Mouse (Mus musculus): ENCODE data around the gene Gphn. TPM values are rescaled to one million over a fixed set of nuclear protein-coding genes. Genes with fewer than 3 reads are reported as not detected.

The Gphn gene
- polyA plus RNA-seq, 1 experiment from 2014 or later: 58.4 TPM

DNA sequence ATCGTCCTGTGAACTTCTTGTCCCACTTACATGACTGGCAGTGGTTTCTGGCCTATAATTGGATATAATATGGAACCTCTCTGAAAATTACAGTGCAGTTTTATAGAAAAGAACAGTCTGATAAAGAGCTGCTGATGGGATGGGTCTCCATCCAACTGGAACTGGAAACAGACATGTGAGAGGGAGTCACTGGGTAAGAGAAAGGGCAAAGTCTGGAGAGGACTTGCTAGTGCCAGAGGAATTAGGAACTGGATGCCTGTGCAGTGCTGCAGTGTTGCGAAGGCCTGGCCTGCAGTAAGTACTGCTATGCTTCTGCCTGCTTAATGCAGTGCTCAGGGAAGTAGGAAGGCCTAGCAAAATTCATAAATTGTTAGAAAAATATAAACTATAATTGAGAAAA lies 467.1 kb downstream of the Gphn start:
- Histone ChIP-seq H3K4me1 (ENCODE audit: control insufficient read depth, insufficient read depth, low read length) (no peaks in the 10 kb centered on the region), H3K27me3 (ENCODE audit: control insufficient read depth, insufficient read depth, low read length) (no peaks in the 10 kb centered on the region), H3K4me2 (ENCODE audit: low read length) (no peak overlapping the region), H3K9ac (replicated peaks; ENCODE audit: low read length) (no peak overlapping the region), H3K36me3 (ENCODE audit: control insufficient read depth, insufficient read depth, low read length) (no peaks in the 10 kb centered on the region), H3K4me3 (replicated peaks; ENCODE audit: low read depth, low read length) (no peak overlapping the region), H3K9me3 (ENCODE audit: control insufficient read depth, low read length) (no peaks in the 10 kb centered on the region), H3K27ac (replicated peaks; ENCODE audit: low read depth, low read length) (no peak overlapping the region)
- ATAC-seq (ENCODE audit: low FRiP score, low TSS enrichment) (no peak), DNase-seq (no peak)
- 89% methylated on average over 2 of the region's 2 CpGs for WGBS

DNA sequence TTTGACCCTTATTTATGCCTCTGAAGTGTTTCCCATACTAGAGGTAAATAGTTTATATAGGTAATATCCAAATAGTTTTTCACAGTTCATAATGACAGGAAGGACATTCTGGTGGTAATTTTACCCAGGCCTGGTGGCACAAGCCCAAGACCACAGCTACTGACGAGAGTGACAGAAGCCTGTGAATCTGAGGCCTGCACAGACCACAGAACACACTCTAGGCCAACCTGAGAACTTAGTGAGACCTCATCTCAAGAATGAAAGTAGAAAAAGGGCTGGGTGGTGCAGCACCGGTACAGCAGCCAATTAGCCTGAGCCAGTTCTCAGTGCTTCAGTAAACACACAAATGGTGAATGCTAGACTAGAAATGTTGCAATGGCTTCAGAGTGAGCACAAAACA lies 491.6 kb downstream of the Gphn start:
- no peak for ATAC-seq (ENCODE audit: low FRiP score, low TSS enrichment)
- Histone ChIP-seq H3K27ac (replicated peaks; ENCODE audit: low read depth, low read length) (no peak overlapping the region), H3K9me3 (ENCODE audit: control insufficient read depth, low read length) (no peaks in the 10 kb centered on the region), H3K4me1 (ENCODE audit: control insufficient read depth, insufficient read depth, low read length) (no peaks in the 10 kb centered on the region), H3K36me3 (ENCODE audit: control insufficient read depth, insufficient read depth, low read length) (no peaks in the 10 kb centered on the region), H3K4me2 (ENCODE audit: low read length) (no peak overlapping the region), H3K4me3 (replicated peaks; ENCODE audit: low read depth, low read length) (no peak overlapping the region), H3K9ac (replicated peaks; ENCODE audit: low read length) (no peak overlapping the region), H3K27me3 (ENCODE audit: control insufficient read depth, insufficient read depth, low read length) (no peaks in the 10 kb centered on the region)
- WGBS: 86% methylated on average over 2 of the region's 2 CpGs
- DNase-seq: no peak

DNA sequence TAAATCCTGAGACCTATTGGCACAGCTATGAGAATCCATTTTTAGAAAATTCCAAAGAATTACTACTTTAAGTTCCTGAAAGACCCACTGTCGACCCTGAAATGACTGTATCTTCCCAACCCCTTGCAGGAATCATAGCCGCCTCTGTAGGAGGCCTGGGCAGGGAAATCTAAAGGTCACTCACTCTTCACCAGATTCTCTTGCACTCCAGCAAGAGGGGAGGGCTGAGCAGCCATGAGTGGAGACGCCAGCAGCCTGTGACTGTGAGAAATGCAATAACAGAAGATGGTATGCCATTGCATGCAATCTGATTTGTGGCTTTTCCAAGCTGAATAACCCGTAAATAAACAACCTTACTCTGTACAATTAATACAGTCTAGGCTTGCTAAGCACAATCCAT lies 501.5 kb downstream of the Gphn start:
- whole genome bisulfite sequencing: 65% methylated on average over 4 of the region's 4 CpGs
- H3K4me2 ChIP-seq (ENCODE audit: low read length): no peak overlapping the region
- H3K4me1 ChIP-seq (ENCODE audit: control insufficient read depth, insufficient read depth, low read length): no peaks in the 10 kb centered on the region
- H3K27ac ChIP-seq (replicated peaks; ENCODE audit: low read depth, low read length): no peak overlapping the region
- no peak overlapping the region for H3K4me3 ChIP-seq (replicated peaks; ENCODE audit: low read depth, low read length)
- no peaks in the 10 kb centered on the region for H3K9me3 ChIP-seq (ENCODE audit: control insufficient read depth, low read length)
- H3K27me3 ChIP-seq (ENCODE audit: control insufficient read depth, insufficient read depth, low read length): no peaks in the 10 kb centered on the region
- ATAC-seq (ENCODE audit: low FRiP score, low TSS enrichment) (no peak), DNase-seq (no peak)
- H3K36me3 ChIP-seq (ENCODE audit: control insufficient read depth, insufficient read depth, low read length): no peaks in the 10 kb centered on the region
- no peak overlapping the region for H3K9ac ChIP-seq (replicated peaks; ENCODE audit: low read length)

Other genes with a start within 250 kb of the Gphn start
- gene Gm6657, start 32.1 kb upstream of the Gphn start, polyA plus RNA-seq (2014; fragmentation: Nextera tagmentation; extraction: Ambion mirVana): not detected in 2 replicates